Mouse (Mus musculus) erythroblast, adult 5-6 weeks (primary cell): Measurements from ENCODE around the gene Brwd1. TPM values are rescaled to one million over a fixed set of nuclear protein-coding genes. Genes with fewer than 3 reads are reported as not detected.
"Not testable (repeated sequence)": the region's sequence is repeated elsewhere in the genome, so short reads cannot be mapped to it uniquely, and the experiment has no call there.

Experiments
- ATAC-seq: replicated peaks from 2 replicates; pipeline ENCODE4 v1.8.0; 2016; ENCODE audit warnings: moderate number of reproducible peaks, mild to moderate bottlenecking, moderate TSS enrichment, inconsistent platforms; ENCODE audit not compliant: poor library complexity, low FRiP score, severe bottlenecking
- total RNA-seq, 2 experiments: library from RNA; stranded (forward) in 1 of 2; stranded (reverse) in 1 of 2; fragments of 150-400 nt in 1 of 2; fragments of 200-764, 138-1000 nt in 1 of 2; gene quantifications; 2 replicates each; pipeline versions ENCODE4 v1.2.3 to v1.2.4; 2015 to 2017; ENCODE audit warnings: low replicate concordance in 2 of 2

The Brwd1 gene
- total RNA-seq (2015; ENCODE audit: low replicate concordance) (10.4 and 10.6 TPM in 2 replicates), total RNA-seq (2017; ENCODE audit: low replicate concordance) (9.3 and 11.8 TPM in 2 replicates)

- ATAC-seq: peak; percentile 47
Observed at GRCm38 (mm10) chr16:96082301-96083178, at the start of gene Brwd1. TSS of gene Brwd1 (minus strand) at chr16:96082526.

GRCm38 (mm10) chr16:96128466-96128865, 46.1 kb upstream of the Brwd1 start:
- no peak for ATAC-seq

DNA sequence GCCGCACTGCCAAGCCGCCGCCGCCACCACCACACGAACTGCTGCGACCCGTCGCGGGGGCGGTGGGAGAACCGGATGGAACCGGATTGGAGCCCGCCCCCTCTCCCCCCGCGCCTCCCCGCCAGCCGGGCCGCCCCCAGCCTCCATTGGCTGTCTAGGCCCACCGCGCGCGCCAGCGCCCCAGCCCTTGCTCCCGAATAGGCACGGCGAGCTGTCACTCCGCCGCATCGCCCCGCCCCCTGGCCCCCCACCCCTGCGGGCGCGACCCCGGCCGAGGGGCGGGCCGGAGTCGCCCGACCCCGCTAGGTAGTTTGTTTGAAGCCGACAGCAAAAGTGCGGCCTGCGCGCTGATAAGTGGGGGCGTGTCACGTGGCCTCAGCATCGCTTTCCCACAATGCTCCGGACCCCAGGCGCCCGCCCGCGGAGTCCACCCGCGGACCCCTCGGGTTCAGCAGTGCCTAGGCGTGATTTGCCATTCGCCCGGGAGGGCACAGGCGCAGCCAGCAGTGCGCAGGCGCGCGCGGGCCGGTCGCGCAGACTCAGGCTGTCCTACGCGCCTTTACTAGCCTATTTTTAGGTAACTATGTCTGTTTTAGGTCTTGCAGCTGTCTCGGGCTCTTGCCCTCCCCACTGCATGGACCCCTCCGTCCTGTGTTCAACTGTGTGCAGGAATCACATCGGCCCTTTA, 45.5 kb upstream of the Brwd1 start, which contains the start of gene Hmgn1:
Hmgn1 (minus strand) TSS at position 73 of the 688 bp plus-strand sequence.
- peak; percentile 41; the same call in 1 of the 2 replicates for ATAC-seq

DNA sequence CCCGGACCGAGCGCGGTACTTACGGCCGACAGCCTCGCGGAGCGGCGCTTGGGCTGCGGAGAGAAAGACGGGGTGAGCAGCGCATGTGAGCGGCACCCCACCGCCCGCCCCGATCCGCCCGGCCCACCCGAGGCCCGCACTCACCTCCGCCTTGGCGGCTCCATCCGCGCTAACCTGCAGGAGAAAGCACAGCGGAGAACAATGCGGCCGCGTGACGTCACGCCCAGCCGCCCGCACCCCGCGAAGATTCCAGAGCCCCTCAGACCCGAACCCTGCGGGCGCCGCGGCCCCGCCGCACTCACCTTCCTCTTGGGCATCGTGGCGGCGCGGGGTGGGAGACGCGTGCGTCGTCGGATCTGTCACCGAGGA, 44.9 kb upstream of the Brwd1 start:
- ATAC-seq: 0 out of 2 replicates have a peak, but pooled peaks have one; percentile 41

- no peak for ATAC-seq
Observed at GRCm38 (mm10) chr16:96126684-96127171, 44.4 kb upstream of the Brwd1 start.

GRCm38 (mm10) chr16:96120022-96120623, 37.8 kb upstream of the Brwd1 start:
- no peak for ATAC-seq

- ATAC-seq: no peak
Observed at GRCm38 (mm10) chr16:96114729-96115128, 32.4 kb upstream of the Brwd1 start.

- no peak for ATAC-seq
Observed at GRCm38 (mm10) chr16:96112769-96113168, 30.4 kb upstream of the Brwd1 start.

DNA sequence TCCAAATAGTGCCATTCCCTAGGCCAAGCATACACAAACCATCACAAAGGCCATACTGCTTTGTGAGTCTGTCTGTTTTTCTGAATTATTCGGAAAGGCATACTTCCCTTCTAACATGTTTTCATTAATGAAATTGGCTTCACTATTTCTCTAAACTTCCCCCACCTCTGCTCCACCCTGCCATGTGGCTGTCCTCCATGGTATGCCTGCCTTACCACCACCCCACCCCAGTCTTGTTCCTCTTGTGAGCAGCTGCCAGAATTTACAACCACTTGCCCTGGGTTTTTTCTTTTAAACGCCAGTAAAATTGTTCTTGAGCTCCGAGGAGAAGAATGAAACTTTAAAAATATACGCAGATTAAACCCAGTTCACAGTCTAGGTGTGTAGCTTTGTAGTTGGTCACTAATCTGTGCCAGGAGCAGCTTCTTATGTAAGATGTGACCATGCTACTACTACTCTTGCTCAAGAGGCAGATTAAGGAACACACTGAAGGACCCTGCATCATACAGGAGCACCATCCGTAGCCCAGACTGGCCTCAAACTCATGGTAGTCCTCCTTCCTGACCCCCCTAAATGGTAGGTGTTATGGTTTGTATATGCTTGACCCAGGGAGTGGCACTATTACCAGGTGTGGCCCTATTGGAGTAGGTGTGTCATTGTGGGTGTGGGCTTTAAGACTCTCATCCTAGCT, 28.5 kb upstream of the Brwd1 start:
- no peak for ATAC-seq

GRCm38 (mm10) chr16:96109673-96110072, 27.3 kb upstream of the Brwd1 start:
- no peak for ATAC-seq

GRCm38 (mm10) chr16:96103036-96103435, 20.7 kb upstream of the Brwd1 start:
- ATAC-seq: no peak

DNA sequence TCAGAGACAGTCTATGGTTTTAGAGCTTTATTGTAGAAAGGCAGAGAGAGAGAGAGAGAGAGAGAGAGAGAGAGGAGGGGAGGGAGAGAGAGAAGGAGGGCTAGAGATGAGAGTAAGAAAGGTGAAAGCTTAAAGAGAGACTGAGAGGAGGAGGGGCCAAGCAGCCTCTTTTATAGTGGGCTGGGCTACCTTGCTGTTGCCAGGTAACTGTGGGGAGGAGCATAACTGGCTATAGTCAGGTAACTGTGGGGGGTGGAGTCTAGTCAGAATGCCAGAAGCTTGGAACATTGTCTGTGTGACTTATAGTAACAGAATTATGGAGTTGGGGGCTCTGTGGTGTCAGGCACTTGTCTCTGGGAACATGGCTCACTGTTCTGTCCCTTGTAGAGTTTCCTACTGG, 15.5 kb upstream of the Brwd1 start:
- not testable (repeated sequence) for ATAC-seq

DNA sequence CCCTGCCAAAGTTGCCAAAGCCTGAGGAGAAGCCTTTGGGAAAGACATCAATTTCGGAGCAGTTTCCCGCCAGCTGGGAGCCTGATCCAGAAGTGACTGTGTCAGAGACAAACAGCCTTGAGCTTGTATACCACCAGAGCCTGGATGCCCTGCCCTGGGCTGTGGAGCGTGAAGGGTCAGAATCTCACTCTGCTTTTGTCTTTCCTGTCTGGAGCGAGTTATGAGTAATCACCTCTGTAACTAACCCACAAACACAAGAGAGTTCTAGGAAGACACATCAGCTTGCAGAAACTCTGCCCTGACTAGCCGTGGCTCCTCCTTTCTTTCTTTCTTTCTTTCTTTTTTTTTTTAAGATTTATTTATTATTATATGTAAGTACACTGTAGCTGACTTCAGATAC, 13.6 kb upstream of the Brwd1 start:
- ATAC-seq: no peak

DNA sequence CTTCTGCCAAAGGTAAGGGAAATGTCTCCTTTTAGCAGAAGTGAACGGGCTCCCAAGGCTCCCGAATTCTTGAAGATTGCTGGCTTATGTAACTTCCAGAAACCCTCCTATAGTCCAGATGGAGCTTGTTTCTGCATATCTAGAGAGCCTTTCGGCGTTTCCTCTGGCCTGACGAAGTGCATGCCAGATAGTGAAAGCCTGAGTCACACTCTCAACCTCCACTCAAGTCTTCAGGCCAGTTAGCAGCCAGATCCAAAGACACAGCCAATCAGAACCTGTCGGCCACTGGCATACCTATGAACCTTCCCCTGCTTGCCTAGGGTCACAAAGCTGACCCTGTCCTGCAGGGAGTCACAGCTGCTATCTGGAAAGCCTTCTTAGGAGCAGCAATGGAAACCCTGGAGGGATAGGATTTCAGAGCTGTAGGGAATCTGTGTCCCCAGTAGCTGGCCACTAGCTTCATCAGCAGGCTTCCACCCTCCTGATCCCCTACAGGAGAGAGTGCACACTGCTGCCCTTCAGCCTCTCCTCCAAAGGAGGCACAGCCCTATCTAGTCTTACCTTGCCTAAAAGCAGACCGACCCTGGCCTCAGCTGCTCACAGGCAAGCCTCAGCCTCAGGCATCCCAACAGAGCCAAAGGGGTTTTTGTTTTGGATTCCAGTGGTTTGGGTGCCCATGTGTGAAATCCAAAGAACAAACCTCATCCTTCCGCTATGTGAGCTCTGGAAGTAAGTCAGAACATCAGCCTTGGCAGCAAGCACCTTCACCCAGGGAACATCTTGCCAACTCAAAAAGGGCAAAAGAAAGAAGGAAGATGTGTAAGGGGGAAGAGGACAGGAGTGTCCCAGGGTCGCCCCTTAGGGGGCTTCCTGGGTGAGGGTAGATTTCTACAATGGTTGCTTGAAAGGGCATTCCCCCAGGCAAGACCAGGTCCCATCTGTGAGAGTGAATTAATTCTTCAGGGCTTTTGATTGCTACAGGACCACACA, 9.5 kb upstream of the Brwd1 start:
- no peak for ATAC-seq

DNA sequence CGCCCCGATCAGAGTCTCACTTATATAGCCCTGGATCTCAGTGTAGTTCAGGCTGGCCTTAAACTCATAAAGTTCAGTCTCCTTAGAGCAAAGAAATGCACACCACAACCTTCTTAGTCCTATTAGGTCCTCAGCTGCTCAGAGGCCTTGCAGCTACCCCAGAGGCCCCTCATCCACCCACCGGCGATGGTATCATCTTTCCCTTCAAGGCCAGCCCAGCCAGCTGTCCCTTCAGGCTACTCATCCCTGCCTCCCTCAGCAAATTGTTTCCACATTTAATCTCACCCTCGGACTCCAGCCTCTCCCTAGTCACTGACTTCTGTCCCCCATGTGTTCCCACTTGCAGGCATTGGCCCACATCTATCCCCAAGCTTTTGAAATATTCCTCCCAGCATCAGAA, 5.8 kb upstream of the Brwd1 start:
- ATAC-seq: no peak

DNA sequence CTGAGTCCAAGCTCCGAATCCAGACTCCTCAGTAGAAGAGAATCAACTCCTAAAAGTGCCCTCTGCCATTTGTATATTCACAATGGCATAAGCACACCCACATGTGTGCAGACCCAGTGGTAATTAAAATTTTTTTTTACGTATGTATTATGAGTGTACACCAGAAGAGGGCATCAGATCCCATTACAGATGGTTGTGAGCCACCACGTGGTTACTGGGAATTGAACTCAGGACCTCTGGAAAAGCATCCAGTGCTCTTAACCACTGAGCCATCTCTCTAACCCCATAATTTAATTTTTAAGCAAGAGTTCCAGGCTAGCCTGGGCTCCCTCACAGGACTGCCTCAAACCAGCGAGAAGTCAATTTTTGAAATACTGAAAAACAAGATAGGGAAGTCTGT, 5.1 kb upstream of the Brwd1 start:
- no peak for ATAC-seq

- ATAC-seq: no peak
Observed at GRCm38 (mm10) chr16:96087001-96087400, 4.7 kb upstream of the Brwd1 start.

GRCm38 (mm10) chr16:96085597-96085996, 3.3 kb upstream of the Brwd1 start:
- no peak for ATAC-seq
